Mouse (Mus musculus) heart, postnatal 0 days (tissue): ENCODE data around the gene Olfr314.
"Not testable (repeated sequence)": the region's sequence is repeated elsewhere in the genome, so short reads cannot be mapped to it uniquely, and the experiment has no call there.

Source experiments
- CTCF ChIP-seq: IDR thresholded peaks from 2 replicates; pipeline ENCODE4 v1.5.1; 2016; ENCODE audit warnings: antibody characterized with exemption, control low read depth, low read depth
- EP300 ChIP-seq: IDR thresholded peaks from 2 replicates; pipeline ENCODE4 v1.6.1; 2016; ENCODE audit warnings: antibody characterized with exemption, low read depth

- TF ChIP-seq CTCF, EP300: not testable (repeated sequence)
Observed at GRCm38 (mm10) chr11:58814700-58815099, 31.9 kb downstream of the Olfr314 start, which contains the start of gene Olfr313.
